Mouse (Mus musculus): ENCODE data around the gene Hmgb1.

Gene Hmgb1

DNA sequence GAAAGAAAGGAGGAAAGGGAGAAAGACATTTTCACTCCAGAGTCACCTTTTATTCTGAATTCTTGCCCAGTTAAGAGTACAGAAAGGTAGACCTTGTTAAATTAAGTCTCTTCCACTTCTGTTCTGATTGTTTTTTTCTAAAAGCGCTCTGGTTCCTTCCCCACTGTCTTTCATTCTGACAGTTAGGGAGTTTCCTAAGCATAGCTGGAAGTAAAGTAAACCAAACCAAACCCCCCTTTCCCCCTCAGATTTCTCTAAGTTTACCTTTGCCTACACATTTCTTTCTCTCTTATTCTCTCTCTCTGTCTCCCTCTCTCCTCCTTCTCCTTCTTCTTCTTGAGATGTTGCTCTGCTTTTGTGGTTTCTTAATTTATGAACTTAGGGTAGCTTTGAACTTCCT is 85.3 kb downstream of the Hmgb1 start:
- DNase-seq = no peak

DNA sequence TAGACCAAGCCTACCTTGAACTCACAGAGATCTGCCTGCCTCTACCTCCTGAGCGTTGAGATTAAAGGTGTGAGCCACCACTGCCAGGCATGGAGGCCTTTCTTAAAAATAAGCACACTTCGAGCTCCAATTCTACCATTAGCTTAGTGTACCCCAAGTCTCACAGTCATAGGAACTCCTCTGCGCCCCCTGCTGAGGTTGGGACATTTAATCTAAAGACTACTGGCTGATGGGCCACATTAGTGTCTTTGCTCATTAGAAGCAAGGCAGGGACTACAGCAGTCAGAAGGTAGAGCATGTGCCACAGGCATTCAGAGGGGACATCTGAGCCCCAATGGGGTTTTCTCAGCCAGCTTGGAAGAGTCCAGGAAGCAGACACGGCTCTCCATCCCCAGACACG is 86.4 kb downstream of the Hmgb1 start:
- DNase-seq = no peak

DNA sequence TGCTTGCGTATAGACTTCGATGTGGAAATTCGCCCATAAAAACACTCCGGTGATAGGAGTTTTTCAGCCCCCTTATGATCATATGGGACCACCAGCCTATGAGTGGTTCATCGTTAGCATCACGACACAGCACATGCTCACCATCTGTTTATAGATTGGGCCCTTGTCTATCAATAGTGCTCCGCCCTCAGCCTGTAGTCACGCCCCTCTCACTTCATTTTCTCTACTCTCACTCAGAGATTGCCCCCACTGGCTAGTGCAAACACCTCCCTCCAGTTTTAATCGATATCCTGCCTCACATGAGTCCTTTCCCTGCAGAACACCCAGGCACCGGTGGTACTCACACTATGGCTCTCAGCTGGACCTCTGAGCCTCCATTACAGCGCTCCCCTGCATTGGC is 88.0 kb downstream of the Hmgb1 start:
- DNase-seq = no peak

DNA sequence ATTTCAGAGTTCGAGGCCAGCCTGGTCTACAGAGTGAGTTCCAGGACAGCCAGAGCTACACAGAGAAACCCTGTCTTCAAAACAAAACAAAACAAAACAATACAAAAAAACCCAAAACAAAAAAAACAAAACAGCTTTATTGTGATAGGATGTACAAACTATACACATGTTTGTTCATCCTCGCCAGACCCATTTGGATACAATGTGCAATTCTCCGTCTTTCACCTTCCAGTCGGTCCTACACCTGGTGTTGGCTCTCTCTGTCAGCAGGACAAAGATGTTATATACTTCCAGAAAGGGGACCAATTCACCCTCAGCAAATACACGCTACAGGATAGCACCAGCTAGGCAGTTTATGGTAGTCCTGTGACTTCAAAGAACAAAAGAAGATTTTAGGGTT is 91.4 kb downstream of the Hmgb1 start:
- no peak for DNase-seq

DNA sequence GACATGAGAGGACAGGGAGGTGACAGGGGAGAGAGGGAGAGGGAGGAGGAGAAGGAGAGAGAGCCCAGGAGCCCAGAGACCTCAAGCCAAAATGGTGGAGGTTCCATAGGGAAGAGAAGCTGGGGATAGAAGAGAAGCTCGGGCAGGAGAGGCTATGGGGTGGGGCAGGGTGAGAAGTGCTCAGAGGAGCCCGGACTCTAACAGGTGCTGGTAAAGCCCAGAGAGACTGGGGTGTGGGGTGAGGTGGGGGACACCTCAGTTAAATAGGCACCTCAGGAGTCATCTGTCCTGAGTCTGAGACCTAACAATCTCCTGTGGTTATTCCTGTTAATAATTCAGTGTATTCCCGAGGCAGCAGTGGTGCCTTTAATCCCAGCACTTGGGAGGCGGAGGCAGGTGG is 91.8 kb downstream of the Hmgb1 start:
- no peak for DNase-seq

DNA sequence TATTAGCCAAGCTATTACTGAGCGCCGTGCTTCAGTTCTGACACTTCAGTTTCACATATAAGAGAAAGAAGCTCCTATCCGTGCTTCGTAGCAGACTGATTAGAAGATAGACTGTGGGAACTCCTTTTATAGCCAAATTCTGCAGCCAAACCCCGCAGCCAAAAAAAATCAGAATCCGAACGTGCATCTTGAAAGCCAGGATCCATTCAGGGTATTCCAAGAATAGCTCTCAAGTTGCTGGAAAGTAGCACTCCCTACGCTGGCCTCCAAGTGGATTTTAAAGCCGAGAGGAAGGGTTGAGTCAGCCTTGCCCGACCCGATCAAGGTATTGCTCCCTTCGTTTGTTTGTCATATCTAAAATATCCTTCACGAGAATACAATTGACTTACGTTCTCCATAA is 93.0 kb downstream of the Hmgb1 start:
- no peak for DNase-seq

DNA sequence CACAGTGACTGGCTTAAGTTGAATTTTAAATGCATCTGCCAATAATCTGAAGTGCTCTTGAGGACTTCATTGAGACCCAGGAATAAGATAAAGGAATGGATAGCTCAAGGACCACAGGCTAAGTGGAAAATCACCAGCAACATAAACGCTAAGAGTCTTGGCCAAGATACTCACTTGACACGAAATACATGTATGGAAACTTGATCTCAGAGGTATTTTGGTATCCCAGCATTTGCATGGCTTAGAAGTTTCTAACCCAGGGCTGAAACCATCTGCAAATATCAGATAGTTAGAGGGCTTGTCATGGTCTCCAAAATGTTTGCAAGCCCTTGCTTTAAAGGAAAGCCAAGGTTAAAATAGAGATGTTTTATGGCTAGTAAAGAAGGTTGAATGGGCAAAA is 94.4 kb downstream of the Hmgb1 start:
- DNase-seq = no peak

DNA sequence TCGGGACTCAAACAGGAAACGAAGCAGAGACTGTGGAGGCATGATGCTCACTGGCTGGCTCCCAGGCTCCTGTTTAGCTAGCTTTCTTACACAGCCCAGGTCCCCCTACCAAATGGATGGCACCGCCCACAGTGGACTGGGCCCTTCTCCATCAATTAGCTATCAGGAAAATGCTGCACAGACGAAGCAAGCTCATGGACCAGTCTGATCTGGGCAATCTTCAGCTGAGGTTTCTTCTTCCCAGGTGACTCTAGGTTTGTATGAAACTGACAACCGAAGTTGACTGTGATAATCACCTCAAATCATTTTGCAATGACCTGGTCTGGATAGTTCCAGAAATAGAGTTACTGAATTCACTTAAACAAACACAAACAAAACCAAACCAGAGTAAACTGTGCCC is 94.8 kb downstream of the Hmgb1 start:
- DNase-seq = no peak

DNA sequence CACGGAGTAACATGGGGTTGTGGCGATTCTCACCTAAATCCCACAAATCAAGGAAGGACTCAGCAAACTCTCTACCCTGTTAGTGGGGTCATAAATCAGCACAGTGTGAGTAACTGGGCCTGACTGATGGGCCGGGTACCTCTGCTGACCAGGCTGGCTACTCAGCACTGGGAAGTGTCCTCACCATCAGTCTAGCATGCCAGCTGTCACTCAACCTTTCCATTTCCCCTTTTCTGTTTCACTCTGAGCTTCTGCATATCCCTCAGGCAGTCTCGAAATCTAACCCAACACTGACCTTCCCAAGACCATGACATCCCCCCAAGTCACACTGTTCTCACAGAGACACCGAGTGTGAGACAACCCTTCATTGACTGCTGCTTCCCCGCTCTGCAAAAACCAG is 95.4 kb downstream of the Hmgb1 start:
- no peak for DNase-seq

DNA sequence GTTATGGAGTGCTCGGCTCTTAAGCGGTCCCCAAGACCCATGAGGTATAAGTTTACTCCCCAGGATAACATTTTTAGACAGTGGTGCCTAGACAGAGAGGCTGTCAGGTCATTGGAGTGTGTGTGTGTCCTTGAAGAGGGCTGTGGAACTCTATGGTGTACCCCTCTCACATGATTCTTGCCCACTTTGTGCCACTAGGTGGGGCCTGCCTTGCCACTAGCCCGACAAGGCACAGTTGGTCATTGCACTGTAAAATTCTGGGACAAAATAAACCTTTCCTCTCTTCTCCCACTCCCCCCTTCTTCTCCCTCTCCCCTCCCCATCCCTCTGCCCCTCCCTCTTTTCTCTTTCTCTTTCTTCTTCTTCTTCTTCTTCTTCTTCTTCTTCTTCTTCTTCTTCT is 96.1 kb downstream of the Hmgb1 start:
- peak in 1 of 2 experiments; percentile 7 for DNase-seq

DNA sequence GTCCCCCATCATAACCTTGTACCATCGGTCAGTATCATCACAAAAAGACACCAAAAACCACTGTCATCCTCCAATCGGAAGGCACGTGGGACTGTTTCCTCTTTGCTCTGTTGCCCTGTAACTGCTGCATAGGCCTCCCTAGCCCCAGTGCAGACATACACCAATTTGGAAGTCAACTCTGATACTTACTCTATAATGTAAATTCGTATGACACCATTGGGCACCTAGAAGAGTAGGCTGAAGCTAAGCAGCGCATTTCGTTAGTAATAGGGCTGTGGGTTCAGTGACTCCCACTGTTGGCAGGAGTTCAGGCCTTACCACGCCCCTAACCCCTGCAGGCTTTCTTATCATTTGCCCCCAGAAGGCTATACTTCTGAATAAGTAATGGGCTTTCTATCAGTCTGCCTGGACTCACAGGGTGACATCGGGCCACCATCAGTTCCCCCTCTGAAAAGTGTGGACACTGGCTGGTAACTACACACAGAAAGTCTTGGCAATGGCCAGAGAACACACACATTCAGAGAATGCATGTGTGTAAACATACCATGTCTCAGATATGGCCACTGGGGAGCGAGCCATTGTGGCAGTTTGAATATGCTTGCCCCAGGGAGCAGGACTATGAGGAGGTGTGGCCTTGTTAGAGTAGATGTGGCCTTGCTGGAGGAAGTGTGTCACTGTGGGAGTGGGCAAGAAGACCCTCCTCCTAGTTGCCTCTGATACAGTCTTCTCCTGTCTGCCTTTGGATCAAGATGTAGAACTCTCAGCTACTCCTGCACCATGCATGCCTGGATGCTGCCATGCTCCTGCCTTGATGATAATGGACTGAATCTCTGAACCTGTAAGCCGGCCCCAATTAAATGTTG is 97.7 kb downstream of the Hmgb1 start:
- no peak for DNase-seq

DNA sequence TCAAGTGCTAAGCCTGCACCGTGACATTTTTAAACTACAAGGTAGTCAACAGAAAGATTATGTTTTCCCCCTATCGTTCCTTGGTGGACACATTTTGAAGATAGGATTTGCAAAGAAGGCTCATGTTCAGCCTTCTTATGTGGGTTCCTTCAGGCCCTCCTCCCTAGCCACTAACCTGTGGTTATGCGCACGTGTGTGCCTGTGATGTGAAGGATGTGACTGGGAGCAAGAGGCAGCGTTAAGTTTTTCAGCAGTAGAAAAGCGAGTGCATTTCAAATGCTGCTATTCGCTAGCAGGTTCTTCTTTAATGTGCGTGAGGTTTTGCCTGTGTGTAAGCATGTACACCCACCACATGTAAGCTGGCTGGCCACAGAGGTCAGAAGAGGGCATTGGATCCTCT is 103.8 kb downstream of the Hmgb1 start:
- DNase-seq = no peak

DNA sequence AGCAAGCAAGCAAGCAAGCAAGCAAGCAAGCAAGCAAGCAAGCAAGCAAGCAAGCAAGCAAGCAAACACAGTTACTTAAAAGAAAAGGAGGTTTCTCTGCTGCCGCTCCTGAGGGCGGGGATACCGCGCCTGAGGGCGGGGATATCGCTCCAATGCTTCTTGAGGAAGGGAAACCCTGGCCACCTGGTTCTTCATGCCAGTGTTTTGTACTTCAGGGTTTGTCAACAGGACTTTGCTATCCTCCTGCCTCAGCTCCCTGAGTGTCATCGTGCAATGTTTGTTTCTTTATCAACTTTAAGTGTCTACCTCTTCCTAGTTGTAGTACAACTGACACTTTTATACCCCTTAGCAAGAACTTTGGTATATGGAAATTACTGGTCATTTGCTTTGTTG is 104.5 kb downstream of the Hmgb1 start:
- no peak for DNase-seq

DNA sequence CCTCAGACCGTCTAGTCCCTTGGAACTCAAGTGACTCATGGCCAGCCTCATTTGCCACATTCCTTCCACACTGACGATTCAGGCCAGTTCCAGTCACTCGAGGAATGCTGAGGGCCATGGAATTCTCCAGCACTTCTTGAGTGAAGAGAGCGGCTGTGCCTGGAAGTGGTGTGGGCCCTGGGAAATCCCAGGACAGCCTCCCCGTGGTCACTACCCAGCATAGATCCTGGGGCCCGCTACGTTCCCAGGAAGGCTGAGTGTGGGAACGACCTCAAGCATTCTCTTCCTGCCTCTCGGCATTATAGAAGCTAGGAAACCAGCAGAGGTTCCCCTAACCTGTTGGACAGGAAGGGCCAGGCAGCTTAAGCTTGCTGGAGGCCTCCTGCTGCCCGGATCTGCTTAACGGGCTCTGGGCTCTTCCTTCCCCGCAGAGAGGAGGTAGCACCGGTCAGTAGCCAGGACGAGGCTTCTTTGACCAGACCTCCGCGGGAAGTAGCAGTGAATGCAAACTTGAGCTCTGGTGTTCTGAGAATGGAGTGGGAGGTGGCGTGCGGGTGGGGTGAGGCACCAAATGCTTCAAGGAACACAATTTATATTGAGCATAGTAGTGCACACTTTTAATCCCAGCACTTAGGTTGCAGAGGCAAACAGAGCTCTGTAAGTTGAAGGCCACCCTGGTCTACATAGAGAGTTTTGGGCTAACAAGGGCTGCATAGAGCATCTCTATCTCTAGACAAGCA is 105.1 kb downstream of the Hmgb1 start:
- no peak for DNase-seq

DNA sequence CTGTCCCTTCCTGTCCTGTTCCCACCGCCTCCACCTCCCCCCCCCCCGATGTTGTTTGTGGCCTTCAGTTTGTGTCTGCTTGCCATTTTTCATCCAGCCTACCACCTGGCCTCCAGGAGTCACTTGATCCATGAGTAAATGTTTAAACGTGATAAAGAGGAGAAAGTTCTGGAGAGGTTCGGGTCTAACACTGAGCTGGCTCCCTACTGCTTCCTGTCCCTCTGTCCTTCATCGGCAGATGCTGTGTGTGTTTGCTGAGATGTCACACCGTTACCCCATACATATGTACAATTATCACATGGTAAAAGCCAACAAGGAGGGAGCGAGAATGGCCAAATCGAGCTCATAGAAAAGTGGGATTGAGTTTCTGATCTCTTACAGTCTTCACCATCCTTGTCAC is 107.2 kb downstream of the Hmgb1 start:
- DNase-seq = no peak

DNA sequence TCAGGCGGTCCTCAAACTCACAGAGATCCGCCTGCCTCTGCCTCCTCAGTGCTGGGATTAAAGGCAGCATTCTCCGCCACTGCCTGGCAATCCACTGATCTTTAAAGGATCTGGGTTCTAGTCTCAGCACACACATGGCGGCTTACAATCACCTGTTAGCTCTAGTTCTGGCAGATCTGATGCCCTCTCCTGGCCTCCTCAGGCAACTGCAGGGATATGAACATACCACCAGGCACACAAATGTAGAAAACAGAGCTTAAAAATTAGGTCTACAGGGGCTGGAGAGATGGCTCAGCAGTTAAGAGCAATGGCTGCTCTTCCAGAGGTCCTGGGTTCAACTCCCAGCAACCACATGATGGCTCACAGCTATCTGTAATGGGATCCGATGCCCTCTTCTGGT is 112.7 kb downstream of the Hmgb1 start:
- no peak for DNase-seq

DNA sequence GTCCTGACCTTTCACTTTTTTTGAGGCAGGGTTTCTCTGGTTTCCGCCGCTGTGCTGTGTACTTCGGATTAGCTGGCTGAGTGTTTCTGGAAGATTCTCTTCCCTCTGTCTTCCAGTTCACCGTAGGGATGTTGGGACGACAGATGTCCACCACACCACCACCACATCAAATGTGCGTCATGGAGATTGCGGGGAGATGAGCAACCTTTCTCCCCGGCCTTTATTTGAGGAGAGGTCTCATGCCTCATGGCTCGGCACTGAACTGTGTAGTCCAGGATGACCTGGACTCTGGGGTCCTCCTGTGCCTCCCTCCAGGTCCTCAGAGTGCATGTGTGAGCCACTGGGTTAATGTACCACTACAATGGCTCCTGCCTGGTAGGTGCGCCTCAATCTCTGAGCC is 115.5 kb downstream of the Hmgb1 start:
- DNase-seq = no peak

DNA sequence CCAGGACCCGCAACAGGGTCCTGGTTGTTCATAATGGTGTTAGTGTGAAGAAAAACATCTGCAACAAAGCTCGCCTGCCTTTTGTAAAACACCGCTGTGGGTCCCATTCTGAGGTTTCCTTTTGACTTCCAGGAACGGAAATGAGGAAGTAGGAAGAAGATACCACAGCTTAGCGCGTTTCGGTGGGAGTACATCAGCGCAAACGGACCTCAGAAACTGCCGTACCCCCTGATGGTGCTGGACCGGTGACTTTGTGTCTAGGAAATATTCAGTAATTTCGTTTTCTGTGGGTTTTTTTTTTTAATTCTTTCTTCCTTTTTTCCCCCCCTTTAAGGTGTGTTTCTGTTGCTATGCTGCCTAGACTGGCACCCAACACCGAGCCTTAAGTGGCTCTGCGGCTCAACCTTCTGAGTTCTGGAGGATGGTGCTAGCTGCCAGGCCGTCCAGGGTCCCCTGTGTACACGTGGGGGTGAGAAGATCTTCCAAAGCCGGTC is 116.0 kb downstream of the Hmgb1 start:
- no peak for DNase-seq

DNA sequence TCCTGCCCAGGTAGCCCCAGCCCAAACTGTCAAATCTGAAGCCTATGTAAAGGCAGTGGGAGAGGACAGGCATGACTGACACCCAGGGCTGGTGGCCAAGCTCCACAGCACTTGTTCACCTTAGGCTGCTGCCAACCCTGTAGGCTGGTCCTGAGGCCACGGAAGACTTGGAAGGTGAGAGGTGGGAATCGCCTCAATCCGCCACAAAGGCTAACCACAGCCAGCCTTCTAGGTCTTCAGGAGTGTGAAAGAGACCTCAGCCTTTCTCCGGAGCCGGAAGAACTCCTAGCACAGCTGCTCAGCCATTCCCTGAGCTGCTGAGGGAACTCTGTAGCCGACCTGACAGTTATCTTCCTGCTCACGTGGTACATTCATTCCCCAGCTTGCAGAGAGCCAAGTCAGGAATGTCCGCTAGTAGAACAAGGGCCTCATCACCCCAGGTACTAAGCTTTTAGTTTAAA is 116.8 kb downstream of the Hmgb1 start:
- no peak for DNase-seq

DNA sequence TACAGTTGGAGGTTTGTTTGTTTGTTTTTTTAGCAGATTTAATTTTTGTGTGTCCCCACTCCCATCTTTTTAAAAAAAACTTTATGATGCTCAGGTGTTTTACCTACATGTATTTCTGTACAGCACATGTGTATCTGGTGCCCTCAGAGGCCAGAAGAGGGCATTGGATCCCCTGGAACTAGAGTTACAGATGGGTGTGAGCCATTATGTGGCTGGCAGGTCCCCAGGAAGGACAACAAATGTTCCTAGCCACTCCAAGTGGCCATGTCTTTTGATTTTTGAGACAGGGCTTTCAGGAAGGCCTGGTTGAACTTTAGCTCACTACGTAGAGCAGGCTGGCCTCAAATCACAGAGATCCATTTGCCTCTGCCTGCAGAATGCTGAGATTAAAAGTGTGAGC is 121.5 kb downstream of the Hmgb1 start:
- DNase-seq = no peak

DNA sequence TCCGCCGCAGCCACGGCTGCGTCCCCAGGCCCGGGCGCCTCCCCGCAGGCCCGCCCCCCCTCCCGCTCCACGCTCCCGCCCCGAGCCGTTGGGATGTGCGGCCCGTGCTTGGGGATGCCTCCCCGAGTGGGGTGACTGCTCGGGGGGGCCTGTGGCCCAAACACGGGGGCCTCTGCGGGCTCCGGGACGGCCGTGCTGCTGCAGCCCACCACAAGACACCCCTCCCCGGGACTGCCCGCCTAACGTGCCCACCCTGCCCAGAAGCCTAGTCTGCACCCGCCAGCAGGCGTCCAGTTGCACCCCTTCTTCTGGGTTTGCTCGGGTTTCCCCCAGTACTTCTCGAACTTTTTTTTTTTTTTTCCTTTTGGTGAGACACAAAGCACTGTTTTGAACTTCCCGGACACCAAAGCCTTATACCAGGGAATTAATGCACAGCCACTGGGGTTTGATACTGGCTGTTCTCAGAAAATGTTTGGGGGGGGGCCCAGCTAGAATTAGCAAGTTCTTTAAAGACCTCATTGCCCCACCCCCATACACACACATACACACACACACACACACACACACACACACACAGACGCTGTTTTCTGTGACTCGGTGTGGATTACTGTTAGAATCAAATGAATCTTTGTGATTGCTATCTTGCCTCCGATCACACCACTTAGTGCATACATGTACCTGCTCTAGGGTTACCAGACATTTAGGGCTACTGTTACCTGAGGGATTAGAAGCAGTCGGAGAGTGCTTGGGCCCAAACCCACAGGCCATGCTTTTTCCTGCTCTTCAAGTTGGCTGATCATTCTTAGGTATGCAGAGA is 130.7 kb downstream of the Hmgb1 start:
- DNase-seq = peak in 1 of 2 experiments; percentile 35

DNA sequence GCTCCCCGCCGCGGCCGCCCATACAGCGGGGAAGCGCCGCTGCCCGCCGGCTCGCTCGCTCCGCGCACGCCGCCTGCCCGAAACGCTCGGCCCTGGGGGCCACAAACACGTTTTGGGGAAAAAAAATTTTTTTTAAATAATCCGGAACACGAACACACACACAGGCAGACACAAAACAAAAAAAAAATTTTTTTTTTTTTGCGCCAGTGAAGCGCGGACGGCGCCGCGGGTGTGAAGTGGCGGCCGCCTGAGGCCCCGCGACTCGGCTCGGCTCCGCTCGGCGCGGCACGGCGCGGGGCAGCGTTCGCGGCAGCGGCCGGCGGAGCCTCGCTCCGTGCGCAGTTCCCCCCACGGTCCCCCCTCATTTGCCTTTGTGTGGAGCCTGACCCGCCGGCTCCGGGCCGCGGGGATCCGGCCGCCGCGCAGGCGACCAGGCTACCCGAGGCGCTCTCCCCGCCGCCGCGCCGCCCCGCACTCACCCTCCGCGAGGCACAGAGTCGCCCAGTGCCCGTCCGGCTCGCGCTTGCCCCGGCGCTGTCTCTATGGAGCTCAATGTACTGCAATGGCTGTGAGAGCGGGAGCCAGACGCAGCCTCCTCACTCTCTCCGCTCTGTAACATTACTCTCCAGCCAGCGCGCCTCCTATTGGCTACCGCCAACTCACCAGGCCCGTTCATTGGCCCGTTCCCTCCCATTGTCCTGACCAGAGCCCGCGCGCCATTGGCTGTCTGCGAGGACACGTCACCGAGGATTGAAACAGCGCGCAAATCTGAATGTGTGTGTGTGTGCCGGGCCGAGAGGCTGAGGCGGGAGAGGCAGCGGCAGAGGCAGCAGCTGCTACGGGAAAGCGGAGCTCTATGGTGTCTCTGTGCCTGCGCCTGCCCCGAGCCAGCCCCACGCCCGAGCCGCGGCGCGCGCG is 131.6 kb downstream of the Hmgb1 start:
- DNase-seq = peak; percentile 98 to 99

All from cerebellum, adult 18-20 months (tissue).